Mouse (Mus musculus): ENCODE measurements at regions not wholly inside any gene's neighbourhood (a gene's known extent, or its start where the extent isn't known, plus 50 kb on each side); places are given as distances from the start of the nearest gene placed in this dataset.
A peak's percentile ranks its signal among the peaks of the same experiment; 100 is the strongest.

- no peak for DNase-seq
Measured at GRCm38 (mm10) chr7:78971644-78972313, 58.6 kb downstream of the Isg20 start.

DNA sequence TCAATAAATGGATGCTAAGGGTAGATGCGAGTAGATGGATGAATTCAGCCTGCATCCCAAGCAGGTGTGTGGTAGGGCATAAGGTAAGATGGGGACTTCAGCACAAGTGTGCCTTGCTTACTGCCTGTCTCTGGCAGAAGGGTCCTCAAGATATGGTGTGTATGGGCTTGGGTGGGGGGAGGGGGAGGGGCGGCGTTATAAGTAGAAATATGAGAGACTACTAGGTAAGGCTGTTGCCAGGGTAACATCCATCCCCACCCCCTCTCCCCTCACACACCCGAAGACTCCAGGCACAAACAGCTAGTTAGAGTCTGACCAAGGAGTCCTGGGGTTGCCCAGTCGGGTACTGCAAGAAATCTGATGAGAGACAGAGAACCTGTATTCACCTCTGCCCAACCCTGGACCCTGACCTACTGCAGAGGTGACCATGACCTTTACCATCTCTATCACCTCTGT, 63.5 kb upstream of the Acan start:
- DNase-seq: no peak

GRCm38 (mm10) chr7:78990302-78991038, 62.8 kb upstream of the Acan start:
- peak; percentile 46 for DNase-seq

GRCm38 (mm10) chr7:78992991-78993390, 60.3 kb upstream of the Acan start:
- peak; percentile 58 for DNase-seq

DNA sequence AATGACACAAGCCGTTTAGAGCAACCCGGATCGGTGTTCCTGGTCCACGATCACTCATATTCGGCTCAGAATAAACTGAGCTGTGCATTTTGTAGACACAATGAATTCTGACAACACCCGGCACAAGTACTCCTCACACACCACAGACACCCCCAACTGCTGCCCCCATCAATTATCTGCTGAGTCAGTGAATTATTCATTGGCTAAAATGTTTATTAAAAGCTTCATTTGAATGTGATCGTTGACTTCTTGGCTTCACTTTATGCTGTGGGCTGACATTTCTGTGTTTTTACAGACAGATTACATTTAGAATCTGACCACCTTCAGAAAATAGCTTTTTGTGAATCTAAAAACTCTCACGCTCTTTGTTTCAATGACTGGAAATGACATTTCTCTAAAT, 59.1 kb upstream of the Acan start:
- no peak for DNase-seq

GRCm38 (mm10) chr7:78995034-78995433, 58.2 kb upstream of the Acan start:
- no peak for DNase-seq

DNA sequence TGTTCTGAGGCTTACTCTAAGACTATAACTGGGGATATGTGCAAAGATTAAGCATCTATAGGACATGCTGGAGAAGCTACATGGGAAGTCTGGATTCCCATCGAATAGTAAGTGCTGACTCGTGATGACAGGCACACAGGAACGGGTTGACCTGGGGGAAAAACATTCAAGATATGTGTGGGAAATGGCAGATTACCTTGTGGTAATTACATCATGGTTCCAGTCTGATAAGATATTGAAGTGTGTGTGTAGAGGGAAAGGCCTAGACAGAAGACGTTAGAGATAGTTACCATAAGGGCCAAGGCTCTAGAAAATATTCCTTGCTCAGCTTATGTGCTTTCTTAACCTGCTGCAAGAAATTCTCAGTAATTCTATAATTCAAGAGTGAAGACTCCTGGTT, 57.5 kb upstream of the Acan start:
- DNase-seq: no peak

All from adrenal gland, postnatal 25 days (tissue).